ENCODE assay signal across 28 mouse cellular contexts in genomic region chr12:17736396-17736795, GRCm38 (mm10). TPM values are rescaled to one million over a fixed set of nuclear protein-coding genes. Genes with fewer than 3 reads are reported as not detected.
A peak's percentile ranks its signal among the peaks of the same experiment; 100 is the strongest.
DNase-seq lines count a peak whose midpoint lies in the region; ATAC-seq and TF ChIP-seq lines count a peak whose summit lies in the region.
"Had no signal": no experiment of that assay in that cellular context is flagged by ENCODE, and none has a peak within 500 bp of the region (broad histone marks: within the 10 kb centered on the region; RNA-seq: fewer than 3 reads in every experiment).

No protein-coding gene starts in this region.

- TF ChIP-seq EP300 in heart, postnatal 0 days (IDR thresholded peaks at IDR 0.05; ENCODE audit: low read depth) = no peak

- no peaks in the 10 kb centered on the region for H3K9me3 ChIP-seq in heart, postnatal 0 days (replicated peaks; ENCODE audit: control insufficient read depth, low read length)
- no peaks in the 10 kb centered on the region for H3K9me3 ChIP-seq in heart, embryonic 12.5 days (replicated peaks)
- no peaks in the 10 kb centered on the region for H3K9me3 ChIP-seq in hindbrain, embryonic 11.5 days (ENCODE audit: control insufficient read depth, low read length)
- H3K9me3 ChIP-seq: embryonic facial prominence, embryonic 12.5 days; embryonic facial prominence, embryonic 15.5 days; heart, embryonic 13.5 days; hindbrain, embryonic 12.5 days; hindbrain, embryonic 15.5 days; intestine, embryonic 15.5 days had no signal

- no peaks in the 10 kb centered on the region; the same call in 1 of the 2 replicates for H3K4me1 ChIP-seq in heart, postnatal 0 days (ENCODE audit: control insufficient read depth, insufficient read depth)
- H3K4me1 ChIP-seq in heart, embryonic 12.5 days (replicated peaks) = peaks cover 40% of the 10 kb centered on the region
- no peaks in the 10 kb centered on the region for H3K4me1 ChIP-seq in hindbrain, embryonic 11.5 days (replicated peaks; ENCODE audit: control insufficient read depth, insufficient read depth, low read length)

- H3K27ac ChIP-seq in heart, postnatal 0 days (ENCODE audit: low read depth) = peak overlapping the region; percentile 22; the same call in 1 of the 2 replicates
- no peak overlapping the region for H3K27ac ChIP-seq in heart, embryonic 12.5 days (ENCODE audit: poor library complexity, severe bottlenecking)
- H3K27ac ChIP-seq in hindbrain, embryonic 11.5 days (ENCODE audit: low read depth, low read length) = no peak overlapping the region
- H3K27ac ChIP-seq: embryonic facial prominence, embryonic 12.5 days; embryonic facial prominence, embryonic 15.5 days; heart, embryonic 13.5 days; hindbrain, embryonic 12.5 days; hindbrain, embryonic 15.5 days; intestine, embryonic 15.5 days had no signal

- H3K4me2 ChIP-seq in heart, postnatal 0 days (ENCODE audit: low read depth, low read length) = no peak overlapping the region
- no peak overlapping the region for H3K4me2 ChIP-seq in heart, embryonic 12.5 days
- no peak overlapping the region for H3K4me2 ChIP-seq in hindbrain, embryonic 11.5 days (replicated peaks; ENCODE audit: low read depth, low read length)
- H3K4me2 ChIP-seq: embryonic facial prominence, embryonic 12.5 days; embryonic facial prominence, embryonic 15.5 days; heart, embryonic 13.5 days; hindbrain, embryonic 12.5 days; hindbrain, embryonic 15.5 days; intestine, embryonic 15.5 days had no signal

- TF ChIP-seq CTCF in heart, postnatal 0 days (IDR thresholded peaks at IDR 0.05; ENCODE audit: low read depth) = no peak

- H3K4me3 ChIP-seq in heart, postnatal 0 days (ENCODE audit: low read depth, low read length) = no peak overlapping the region
- no peak overlapping the region for H3K4me3 ChIP-seq in heart, embryonic 12.5 days
- no peak overlapping the region for H3K4me3 ChIP-seq in hindbrain, embryonic 11.5 days (ENCODE audit: low read depth, low read length)
- H3K4me3 ChIP-seq: embryonic facial prominence, embryonic 12.5 days; embryonic facial prominence, embryonic 15.5 days; heart, embryonic 13.5 days; hindbrain, embryonic 12.5 days; hindbrain, embryonic 15.5 days; intestine, embryonic 15.5 days had no signal

- no peak for DNase-seq in heart, postnatal 0 days (ENCODE audit: low spot score)
- DNase-seq in thymus, postnatal 0 days (ENCODE audit: low spot score) = peak; percentile 71
- no peak for DNase-seq in thymus, adult 18-20 months
- peak; percentile 35 for DNase-seq in thymus, postnatal 25 days
- no peak for DNase-seq in hindbrain, embryonic 11.5 days (ENCODE audit: low spot score)
- no peak for DNase-seq in Muller cell, postnatal 12 days (ENCODE audit: inconsistent ontology term)
- DNase-seq: adrenal gland, postnatal 10 days; adrenal gland, postnatal 36 days; B cell, adult 2 months; cerebellum, adult 11 months; cerebellum, adult 2 months; cerebellum, adult 9-11 months; cerebellum, postnatal 25 days; forebrain, postnatal 0 days; gastrocnemius, postnatal 25 days; heart, adult 18-20 months; heart, postnatal 10 days; heart, postnatal 4 days; kidney, adult 11 months had no signal

- no peak overlapping the region for H3K9ac ChIP-seq in heart, postnatal 0 days (replicated peaks; ENCODE audit: low read depth, low read length)
- no peak overlapping the region for H3K9ac ChIP-seq in heart, embryonic 12.5 days
- H3K9ac ChIP-seq in hindbrain, embryonic 11.5 days (ENCODE audit: low read depth, low read length) = no peak overlapping the region
- H3K9ac ChIP-seq: embryonic facial prominence, embryonic 12.5 days; embryonic facial prominence, embryonic 15.5 days; forebrain, postnatal 0 days; heart, embryonic 13.5 days; hindbrain, embryonic 12.5 days; hindbrain, embryonic 15.5 days; intestine, embryonic 15.5 days had no signal

- WGBS in heart, postnatal 0 days = 77% methylated on average over 6 of the region's 6 CpGs
- 84% methylated on average over 6 of the region's 6 CpGs for WGBS in heart, embryonic 12.5 days
- 92% methylated on average over 6 of the region's 6 CpGs for WGBS in hindbrain, embryonic 11.5 days

- no peaks in the 10 kb centered on the region for H3K36me3 ChIP-seq in heart, postnatal 0 days (replicated peaks; ENCODE audit: control insufficient read depth, insufficient read depth, low read length)
- no peaks in the 10 kb centered on the region for H3K36me3 ChIP-seq in heart, embryonic 12.5 days
- no peaks in the 10 kb centered on the region for H3K36me3 ChIP-seq in hindbrain, embryonic 11.5 days (ENCODE audit: control insufficient read depth, insufficient read depth, low read length)
- H3K36me3 ChIP-seq: embryonic facial prominence, embryonic 12.5 days; embryonic facial prominence, embryonic 15.5 days; heart, embryonic 13.5 days; hindbrain, embryonic 12.5 days; hindbrain, embryonic 15.5 days; intestine, embryonic 15.5 days had no signal

- H3K27me3 ChIP-seq in heart, postnatal 0 days (ENCODE audit: control insufficient read depth, insufficient read depth, low read length) = no peaks in the 10 kb centered on the region
- H3K27me3 ChIP-seq in heart, embryonic 12.5 days (replicated peaks) = no peaks in the 10 kb centered on the region
- H3K27me3 ChIP-seq in hindbrain, embryonic 11.5 days (ENCODE audit: control insufficient read depth, insufficient read depth, low read length) = no peaks in the 10 kb centered on the region
- H3K27me3 ChIP-seq: embryonic facial prominence, embryonic 12.5 days; embryonic facial prominence, embryonic 15.5 days; heart, embryonic 13.5 days; hindbrain, embryonic 12.5 days; hindbrain, embryonic 15.5 days; intestine, embryonic 15.5 days had no signal

- no peak for ATAC-seq in heart, postnatal 0 days (ENCODE audit: insufficient read depth, low read depth)
- no peak for ATAC-seq in heart, embryonic 12.5 days (ENCODE audit: insufficient number of reproducible peaks, low FRiP score)
- ATAC-seq in activated CD4-positive, CD25-positive, alpha-beta regulatory T cell, adult 4 months = peak; percentile 43
- ATAC-seq in hindbrain, embryonic 11.5 days (ENCODE audit: low FRiP score) = no peak
- ATAC-seq: forebrain, embryonic 14.5 days; forebrain, postnatal 0 days; intestine, embryonic 15.5 days had no signal

RNA-seq across cellular contexts. Expression of gene Hpcal1, which starts 45.7 kb away (rescaled TPM):
- total RNA-seq in heart, postnatal 0 days (2014; rRNA removed; ENCODE audit: low replicate concordance) = 14.8 and 19.1 TPM in 2 replicates
- polyA plus RNA-seq in heart, postnatal 0 days (2015; fragmentation: Nextera tagmentation; extraction: Ambion mirVana) = 21.9 and 22.5 TPM in 2 replicates
- polyA plus RNA-seq in heart, embryonic 12.5 days (2016; fragmentation: Nextera tagmentation; extraction: Ambion mirVana) = 19.9 and 22.1 TPM in 2 replicates
- polyA plus RNA-seq in thymus, postnatal 0 days (2015; fragmentation: Nextera tagmentation; extraction: Ambion mirVana) = 145 and 152 TPM in 2 replicates
- polyA plus RNA-seq in activated CD4-positive, CD25-positive, alpha-beta regulatory T cell, adult 4 months (2017; shearing (Covaris generic)) = 10 to 100 TPM; 59.7 to 63.6 TPM
- 46.3 and 48.0 TPM in 2 replicates for polyA plus RNA-seq in hindbrain, embryonic 11.5 days (2014; fragmentation: Nextera tagmentation; extraction: Ambion mirVana)

Comparison
In these comparisons a context has a peak if more than half of its experiments do, and no peak if none do; other contexts are left out.
1. DNase-seq: peak in thymus, postnatal 0 days (single experiment) and thymus, postnatal 25 days (single experiment); none in heart, postnatal 0 days (single experiment), thymus, adult 18-20 months (0 of 2), hindbrain, embryonic 11.5 days (single experiment) and Muller cell, postnatal 12 days (single experiment).